Mouse (Mus musculus) granulocyte monocyte progenitor cell, adult 5-6 weeks (primary cell): Measurements from ENCODE around the gene Gabrd. TPM values are rescaled to one million over a fixed set of nuclear protein-coding genes. Genes with fewer than 3 reads are reported as not detected.
A peak's percentile ranks its signal among the peaks of the same experiment; 100 is the strongest.
"Not testable (repeated sequence)": the region's sequence is repeated elsewhere in the genome, so short reads cannot be mapped to it uniquely, and the experiment has no call there.

Experiments used
- ATAC-seq: replicated peaks from 2 replicates; pipeline ENCODE4 v1.8.0; 2016; ENCODE audit warnings: mild to moderate bottlenecking, moderate TSS enrichment, inconsistent platforms; ENCODE audit not compliant: poor library complexity, severe bottlenecking
- total RNA-seq, 2 experiments: library from RNA; stranded (forward) in 1 of 2; stranded (reverse) in 1 of 2; fragments of 200-712, 200-1000 nt in 1 of 2; fragments of >200 nt in 1 of 2; fragmentation: Nextera tagmentation in 1 of 2; gene quantifications; 2 replicates each; pipeline ENCODE4 v1.2.3; 2014 to 2017

Gabrd gene
- not detected in 2 replicates for total RNA-seq (2014; fragmentation: Nextera tagmentation)
- total RNA-seq (2017): not detected in 2 replicates

- ATAC-seq: peak; percentile 94
These were observed at the start of gene Gabrd for GRCm38 (mm10) chr4:155397511-155398221. Gene Gabrd (minus strand): TSS chr4:155398112.

- ATAC-seq: no peak
These were observed 44.9 kb upstream of the Gabrd start for GRCm38 (mm10) chr4:155442808-155443207.

DNA sequence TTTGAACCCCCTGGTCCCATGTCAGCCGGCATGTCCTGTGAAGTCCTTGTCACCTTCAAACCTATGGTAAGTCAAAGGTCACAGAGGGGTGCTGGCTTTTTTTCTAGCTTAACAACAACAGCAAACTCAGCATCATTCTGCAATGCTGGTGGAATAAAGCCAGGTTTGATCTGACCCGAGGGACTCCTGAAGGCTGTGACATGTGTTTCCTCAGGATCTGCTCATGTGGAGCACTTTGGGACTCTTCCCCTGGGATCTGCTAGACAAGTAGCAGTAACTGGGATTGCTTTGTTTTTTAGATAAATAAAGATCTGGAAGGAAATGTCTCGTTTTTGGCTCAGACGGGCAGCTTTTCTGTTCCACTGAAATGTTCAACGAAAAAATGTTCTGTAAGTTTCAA is 36.1 kb upstream of the Gabrd start:
- ATAC-seq: no peak

DNA sequence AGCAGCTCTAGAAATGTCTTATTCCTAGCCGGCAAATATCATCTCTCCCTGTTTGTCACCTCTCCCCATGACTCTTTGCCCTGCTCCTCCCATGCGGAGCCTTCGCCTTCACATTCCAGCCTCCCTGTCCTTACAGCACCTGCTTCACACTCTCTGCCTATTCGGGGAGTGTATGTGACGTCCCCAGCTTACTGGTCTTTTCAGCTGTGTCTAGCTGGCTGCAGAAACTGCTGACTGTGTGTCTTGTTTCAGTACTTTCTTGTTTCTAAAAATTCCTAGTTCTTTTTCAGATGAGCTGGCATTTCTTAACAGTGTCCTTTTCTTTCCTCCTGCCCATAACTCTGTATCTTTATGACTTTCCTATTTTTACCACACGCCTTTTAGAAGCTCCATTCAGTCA is 34.4 kb upstream of the Gabrd start:
- no peak for ATAC-seq

- ATAC-seq: no peak
These were observed 31.3 kb upstream of the Gabrd start for GRCm38 (mm10) chr4:155429202-155429601.

DNA sequence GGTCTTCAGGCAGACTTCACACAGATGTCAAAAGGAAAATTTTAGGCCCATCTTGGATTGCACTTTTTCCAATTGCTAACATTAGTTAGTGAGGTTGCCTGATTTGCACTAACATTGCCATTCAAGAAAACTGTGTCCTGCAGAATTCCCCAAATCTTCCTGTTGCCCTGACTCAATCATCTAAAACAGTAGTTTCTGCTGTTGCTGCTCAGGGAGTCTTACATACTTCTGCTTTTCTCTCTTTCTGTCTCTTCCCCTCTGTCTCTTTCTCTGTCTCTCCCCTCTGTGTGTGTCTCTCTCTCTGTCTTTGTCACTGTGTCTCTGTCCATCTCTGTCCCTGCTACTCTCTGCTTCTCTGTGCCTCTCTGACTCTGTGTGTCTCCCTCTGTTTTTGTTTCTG is 30.5 kb upstream of the Gabrd start:
- ATAC-seq: no peak

DNA sequence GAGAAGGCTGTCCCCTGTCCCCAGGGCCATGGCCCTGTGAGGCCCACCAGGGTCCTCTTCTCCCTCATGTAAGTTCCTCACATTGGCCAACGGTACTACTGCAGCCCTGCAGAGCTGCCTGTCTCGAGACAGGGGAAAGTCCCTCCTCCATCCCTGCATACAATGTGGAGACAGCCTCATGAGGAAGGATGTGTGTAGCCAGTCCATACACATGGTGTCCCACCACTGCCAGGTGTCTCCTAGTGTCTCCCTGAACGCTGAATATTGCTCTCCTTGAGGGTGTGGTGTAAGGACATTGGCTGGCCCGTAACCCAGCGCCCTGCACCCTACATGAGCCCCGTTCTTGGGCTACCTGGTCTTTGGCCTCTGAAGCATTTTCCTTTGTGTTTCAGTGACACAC is 28.4 kb upstream of the Gabrd start:
- peak; percentile 34 for ATAC-seq

DNA sequence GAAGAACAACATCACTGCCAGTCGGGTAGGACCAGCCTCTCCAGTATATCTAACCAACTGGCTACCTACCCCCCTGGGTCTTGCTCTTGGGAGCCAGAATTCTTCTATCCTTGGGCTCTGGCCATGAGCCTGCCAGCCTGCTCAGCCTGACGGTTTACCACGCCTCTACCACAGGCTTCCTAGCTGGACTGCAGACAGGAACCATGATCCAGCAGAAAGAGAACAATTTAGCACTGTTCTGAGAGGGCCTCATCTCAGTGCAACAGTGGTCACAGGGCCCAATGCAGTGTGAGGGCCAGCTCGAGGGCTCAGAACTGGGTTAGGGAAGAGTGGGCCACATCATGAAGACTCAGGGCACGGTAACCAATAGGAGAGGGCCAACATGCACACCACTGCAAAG is 26.1 kb upstream of the Gabrd start:
- no peak for ATAC-seq

GRCm38 (mm10) chr4:155421412-155422370 is 23.8 kb upstream of the Gabrd start:
- not testable (repeated sequence) for ATAC-seq

- no peak for ATAC-seq
These were observed 22.2 kb upstream of the Gabrd start for GRCm38 (mm10) chr4:155420137-155420536.

DNA sequence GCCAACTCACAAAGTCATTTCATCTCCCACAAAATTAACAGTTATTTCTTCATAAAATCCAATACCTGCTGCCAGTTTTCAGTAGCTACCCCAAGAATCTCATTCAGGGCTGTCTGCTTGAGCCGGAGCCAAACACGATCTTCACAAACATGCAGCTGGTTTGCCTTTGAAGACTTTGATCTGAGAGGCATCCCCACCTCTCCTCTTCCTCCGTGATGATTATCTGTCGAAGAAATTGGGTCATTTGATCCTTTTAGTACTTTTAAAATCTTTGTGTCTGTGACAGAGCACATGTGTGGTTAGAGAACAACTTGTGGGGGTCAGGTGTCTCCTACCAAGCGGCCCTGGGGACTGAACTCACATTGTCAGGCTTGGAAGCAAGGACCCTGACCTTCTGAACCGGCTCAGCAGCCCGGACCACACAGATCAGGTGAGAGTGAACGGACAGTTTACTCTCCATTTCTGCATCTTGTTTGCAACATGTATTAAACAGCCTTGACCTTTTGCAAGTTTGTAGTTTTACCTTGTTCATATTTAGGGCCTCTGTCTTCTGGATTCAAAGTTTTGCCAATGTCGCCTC is 16.8 kb upstream of the Gabrd start:
- no peak for ATAC-seq

- no peak for ATAC-seq
These were observed 15.9 kb upstream of the Gabrd start for GRCm38 (mm10) chr4:155413641-155414335.

GRCm38 (mm10) chr4:155412124-155412523 is 14.2 kb upstream of the Gabrd start:
- ATAC-seq: no peak

DNA sequence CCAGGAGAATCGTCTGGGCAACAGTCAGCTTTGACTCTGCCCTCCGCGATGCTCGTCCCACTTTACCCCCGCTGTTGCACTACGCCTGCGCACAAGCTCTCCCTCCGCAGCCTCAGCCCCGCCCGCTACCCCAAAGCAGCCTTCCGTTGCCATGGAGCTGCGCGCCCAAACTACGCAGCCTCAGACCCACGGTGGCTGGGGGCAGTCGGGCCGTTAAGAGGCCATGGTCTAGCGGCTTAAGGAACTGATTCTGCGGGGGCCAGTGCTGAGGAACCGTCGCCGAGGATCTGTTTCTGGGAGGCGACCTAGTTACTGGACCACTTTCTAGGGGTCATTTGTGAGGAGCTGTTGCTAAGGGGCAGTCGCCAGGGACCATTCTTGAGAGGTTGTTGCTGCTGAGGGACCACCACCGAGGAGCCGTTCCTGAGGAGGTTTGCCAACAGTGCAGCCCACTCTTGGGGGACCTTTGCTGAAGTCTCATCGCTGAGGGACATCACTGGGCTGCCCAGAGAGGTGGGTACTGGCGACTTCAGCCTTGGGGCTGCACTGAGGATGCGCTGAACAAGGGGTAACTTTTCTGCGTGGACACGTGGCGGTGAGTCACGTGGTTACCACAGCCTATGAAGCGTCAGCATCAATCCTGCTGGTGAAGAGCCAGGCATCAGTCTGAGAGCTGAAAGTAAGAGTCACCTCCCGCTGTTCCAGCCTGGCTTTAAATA is 11.3 kb upstream of the Gabrd start, which contains the start of gene Cfap74:
Cfap74 (plus strand) TSS at position 133 of the 719 bp plus-strand sequence.
- peak; percentile 93 for ATAC-seq

- no peak for ATAC-seq
These were observed 10.8 kb upstream of the Gabrd start for GRCm38 (mm10) chr4:155408695-155409057.

DNA sequence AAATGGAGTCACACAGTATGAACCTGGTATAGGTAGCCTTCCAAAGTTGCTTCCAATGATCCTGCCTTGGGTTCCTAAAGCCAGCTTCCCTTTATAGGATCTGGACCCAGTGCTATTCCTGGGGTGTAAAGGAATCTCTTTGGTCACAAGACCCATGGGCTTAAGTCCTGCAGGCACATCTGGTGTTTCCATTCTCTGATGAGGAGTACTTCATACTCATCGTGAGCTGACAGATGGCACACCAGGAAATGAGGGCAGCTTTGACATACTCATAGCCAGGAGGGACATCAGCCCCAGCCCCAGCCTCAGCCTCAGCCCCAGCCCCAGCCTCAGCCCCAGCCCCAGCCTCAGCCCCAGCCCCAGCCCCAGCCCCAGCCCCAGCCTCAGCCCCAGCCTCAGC is 4.6 kb upstream of the Gabrd start:
- no peak for ATAC-seq

GRCm38 (mm10) chr4:155401121-155401520 is 3.2 kb upstream of the Gabrd start:
- ATAC-seq: no peak

DNA sequence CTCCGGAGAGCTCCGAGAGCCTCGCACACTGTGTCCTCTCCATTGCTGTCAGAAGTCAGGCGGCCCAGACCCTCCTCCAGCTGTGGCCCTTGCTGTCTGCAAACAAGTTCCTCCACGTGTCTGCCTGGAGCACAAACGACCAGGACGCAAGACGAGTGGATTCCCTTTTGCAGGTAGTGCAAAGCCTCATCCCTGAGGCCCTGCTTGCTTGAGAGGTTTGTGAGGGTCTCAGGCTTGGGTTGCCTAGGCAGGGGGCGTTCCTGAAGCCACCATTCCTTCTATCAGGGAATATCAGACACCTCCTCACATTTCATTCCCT is 269 bp upstream of the Gabrd start:
- ATAC-seq: no peak

DNA sequence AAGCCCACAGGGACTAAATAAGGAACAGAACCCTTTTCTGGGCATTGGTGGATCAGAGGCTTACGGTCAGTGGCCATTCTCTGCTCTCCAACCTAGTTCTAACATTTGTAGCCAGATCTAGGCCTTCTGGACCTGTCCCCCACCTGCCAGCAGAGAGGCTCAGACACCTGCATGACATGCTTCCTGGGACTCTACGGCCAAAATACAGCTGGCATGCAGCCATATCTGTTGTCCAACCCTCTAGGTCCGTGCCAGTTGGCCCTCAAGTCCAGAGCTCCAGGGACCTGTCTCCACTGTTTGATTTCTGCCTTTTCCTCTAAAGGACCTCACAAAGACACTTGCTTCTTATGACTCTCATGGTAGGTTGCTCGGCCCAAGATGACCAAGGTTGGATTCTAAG is 1.2 kb downstream of the Gabrd start:
- no peak for ATAC-seq

- no peak for ATAC-seq
These were observed 2.4 kb downstream of the Gabrd start for GRCm38 (mm10) chr4:155395471-155395870.
